Mouse (Mus musculus) stomach, postnatal 0 days (tissue): ENCODE measurements around the gene H2afv.

Source experiments
- CTCF ChIP-seq: IDR thresholded peaks from 2 replicates; pipeline ENCODE4 v1.5.1; 2016; ENCODE audit warnings: antibody characterized with exemption, low read depth, mild to moderate bottlenecking, moderate library complexity
- EP300 ChIP-seq: optimal IDR thresholded peaks from 2 replicates; pipeline ENCODE3; 2016; ENCODE audit warnings: antibody characterized with exemption

GRCm38 (mm10) chr11:6411684-6412083 is 32.6 kb downstream of the H2afv start:
- TF ChIP-seq CTCF = peak; percentile 89
- TF ChIP-seq EP300 = no peak
